Mouse (Mus musculus) embryonic facial prominence, embryonic 14.5 days (tissue): ENCODE results near the gene Cbfb. TPM values are rescaled to one million over a fixed set of nuclear protein-coding genes. Genes with fewer than 3 reads are reported as not detected.
A peak's percentile ranks its signal among the peaks of the same experiment; 100 is the strongest.
"Not testable (repeated sequence)": the region's sequence is repeated elsewhere in the genome, so short reads cannot be mapped to it uniquely, and the experiment has no call there.

Experiments used
- ATAC-seq: fragments of 200-750 bp; cut with Nextera tagmentation; 2 replicates; pipeline ENCODE4 v1.8.0; 2017; ENCODE audit warnings: low read depth, moderate number of reproducible peaks, moderate TSS enrichment
- DNase-seq: peaks from one replicate; pipeline ENCODE4 v3.0.0-alpha.2; 2015; ENCODE audit warnings: low spot score
- H3K27ac ChIP-seq: fragments of 300-500 bp; sonication (generic); replicated peaks from 2 replicates; pipeline ENCODE4 v1.5.1; 2014; ENCODE audit warnings: low read depth, mild to moderate bottlenecking, low read length, moderate library complexity
- H3K27me3 ChIP-seq: fragments of 300-500 bp; sonication (generic); replicated peaks from 2 replicates; pipeline ENCODE4 v1.6.1; 2014; ENCODE audit warnings: low read length; ENCODE audit not compliant: control insufficient read depth, insufficient read depth
- H3K36me3 ChIP-seq: fragments of 300-500 bp; sonication (generic); 2 replicates; pipeline ENCODE4 v1.6.1; 2014; ENCODE audit warnings: low read length, mixed read lengths; ENCODE audit not compliant: control insufficient read depth, insufficient read depth
- H3K4me1 ChIP-seq: fragments of 300-500 bp; sonication (generic); 2 replicates; pipeline ENCODE4 v1.6.1; 2014; ENCODE audit warnings: antibody characterized with exemption, low read length; ENCODE audit not compliant: control insufficient read depth, insufficient read depth
- H3K4me2 ChIP-seq: fragments of 300-500 bp; sonication (generic); 2 replicates; pipeline ENCODE4 v1.6.1; 2014; ENCODE audit warnings: low read depth, mild to moderate bottlenecking, low read length, moderate library complexity, mixed read lengths
- H3K4me3 ChIP-seq: fragments of 300-500 bp; sonication (generic); 2 replicates; pipeline ENCODE4 v1.5.1; 2014; ENCODE audit warnings: low read depth, mild to moderate bottlenecking, low read length
- H3K9ac ChIP-seq: fragments of 300-500 bp; sonication (generic); 2 replicates; pipeline ENCODE4 v1.6.1; 2014; ENCODE audit warnings: low read depth, mild to moderate bottlenecking, low read length, moderate library complexity, mixed read lengths
- H3K9me3 ChIP-seq: fragments of 300-500 bp; sonication (generic); 2 replicates; pipeline ENCODE4 v1.6.1; 2016; ENCODE audit warnings: low read length; ENCODE audit not compliant: control insufficient read depth
- WGBS: fragments of 180-500 bp; shearing (Covaris S2); extraction: QIAGEN DNeasy Blood & Tissue Kit; methylation state at CpG from one replicate; pipeline ENCODE4 v1.1.7; 2014; 5-methylcytosine and 5-hydroxymethylcytosine counted together
- polyA plus RNA-seq: library from polyadenylated mRNA; unstranded; fragments of >200 nt; fragmentation: Nextera tagmentation; extraction: Ambion mirVana; gene quantifications from 2 replicates; pipeline ENCODE4 v1.2.1, GENCODE M21; 2014

Gene Cbfb
- polyA plus RNA-seq, 1 experiment from 2014 or later = 104 TPM

- H3K27ac ChIP-seq = peak overlapping the region; percentile 99
- peaks cover 13% of the 10 kb centered on the region for H3K4me1 ChIP-seq
- ATAC-seq (peak; percentile 13; the same call in 1 of the 2 replicates), DNase-seq (no peak)
- WGBS = 2% methylated on average over 5 of the region's 5 CpGs
- H3K36me3 ChIP-seq = 0 out of 2 replicates have a peak, but pooled peaks cover 2% of the 10 kb centered on the region
- H3K27me3 ChIP-seq = no peaks in the 10 kb centered on the region
- peak overlapping the region; percentile 59 for H3K4me2 ChIP-seq
- H3K4me3 ChIP-seq = peak overlapping the region; percentile 89
- peak overlapping the region; percentile 97 for H3K9ac ChIP-seq
- H3K9me3 ChIP-seq = no peaks in the 10 kb centered on the region
Observed at GRCm38 (mm10) chr8:105170041-105170380, 463 bp upstream of the Cbfb start.

GRCm38 (mm10) chr8:105171116-105172002 lies 885 bp downstream of the Cbfb start:
- H3K9me3 ChIP-seq = no peaks in the 10 kb centered on the region
- peak overlapping the region; percentile 97 for H3K9ac ChIP-seq
- peak; percentile 81 for DNase-seq
- H3K27me3 ChIP-seq = no peaks in the 10 kb centered on the region
- WGBS = under 1% methylated on average over 41 of the region's 92 CpGs
- peak overlapping the region; percentile 89 for H3K4me3 ChIP-seq
- H3K27ac ChIP-seq = peak overlapping the region; percentile 99
- peaks cover 15% of the 10 kb centered on the region; the same call in 1 of the 2 replicates for H3K36me3 ChIP-seq
- peaks cover 8% of the 10 kb centered on the region for H3K4me1 ChIP-seq
- H3K4me2 ChIP-seq = peak overlapping the region; percentile 59
- peak; percentile 10 for ATAC-seq

- no peak for DNase-seq
- peaks cover 8% of the 10 kb centered on the region for H3K4me1 ChIP-seq
- peak overlapping the region; percentile 89 for H3K4me3 ChIP-seq
- H3K36me3 ChIP-seq = peaks cover 21% of the 10 kb centered on the region; the same call in 1 of the 2 replicates
- H3K27me3 ChIP-seq = no peaks in the 10 kb centered on the region
- H3K4me2 ChIP-seq = peak overlapping the region; percentile 59
- 26% methylated on average over 6 of the region's 6 CpGs for whole genome bisulfite sequencing
- peak overlapping the region; percentile 99 for H3K27ac ChIP-seq
- H3K9me3 ChIP-seq = no peaks in the 10 kb centered on the region
- peak overlapping the region; percentile 97 for H3K9ac ChIP-seq
- no peak for ATAC-seq
Observed at GRCm38 (mm10) chr8:105172003-105172362, 1.5 kb downstream of the Cbfb start.

DNA sequence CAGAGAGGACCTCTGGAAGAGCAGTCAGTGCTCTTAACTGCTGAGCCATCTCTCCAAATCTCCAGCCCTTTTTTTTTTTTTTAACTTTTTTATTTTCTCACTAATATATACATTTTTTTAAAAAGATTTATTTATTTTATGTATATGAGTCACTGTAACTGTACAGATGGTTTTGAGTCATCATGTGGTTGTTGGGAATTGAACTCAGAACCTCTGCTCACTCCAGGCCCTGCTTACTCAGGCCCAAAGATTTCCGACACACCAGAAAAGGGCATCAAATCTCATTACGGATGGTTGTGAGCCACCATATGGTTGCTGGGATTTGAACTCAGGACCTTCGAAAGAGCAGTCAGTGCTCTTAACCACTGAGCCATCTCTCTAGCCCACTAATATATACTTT lies 4.8 kb downstream of the Cbfb start:
- not testable (repeated sequence) for H3K4me3 ChIP-seq, DNase-seq
- WGBS = 95% methylated on average over 3 of the region's 3 CpGs

DNA sequence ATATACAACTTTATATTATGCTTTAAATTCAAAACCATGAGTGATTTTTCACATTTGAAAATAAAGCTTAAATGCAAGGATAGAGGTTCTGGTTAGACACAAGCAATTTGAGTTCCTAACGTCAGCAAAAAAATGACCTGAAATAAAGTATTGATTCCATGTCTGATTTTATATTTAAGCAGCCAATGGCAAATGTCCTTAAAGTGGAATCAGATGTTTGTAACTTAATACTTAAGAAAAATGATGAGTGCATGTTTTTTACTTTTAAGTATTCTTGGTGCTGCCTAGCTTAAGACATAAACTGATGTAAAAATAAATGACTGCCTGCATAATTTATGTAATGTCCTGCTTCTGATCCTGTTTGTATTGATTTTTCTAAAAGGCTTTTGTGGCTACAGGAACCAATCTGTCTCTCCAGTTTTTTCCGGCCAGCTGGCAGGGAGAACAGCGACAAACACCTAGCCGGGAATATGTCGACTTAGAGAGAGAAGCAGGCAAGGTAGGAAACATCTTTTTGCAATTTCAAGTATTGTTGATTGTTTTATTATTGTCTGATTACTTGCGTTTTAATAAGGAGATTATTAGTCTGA lies 7.8 kb downstream of the Cbfb start:
- Histone ChIP-seq H3K27ac (no peak overlapping the region), H3K4me3 (no peak overlapping the region), H3K4me2 (no peak overlapping the region), H3K9ac (no peak overlapping the region), H3K27me3 (no peaks in the 10 kb centered on the region), H3K4me1 (no peaks in the 10 kb centered on the region), H3K9me3 (no peaks in the 10 kb centered on the region), H3K36me3 (peaks cover 51% of the 10 kb centered on the region)
- no peak for ATAC-seq
- WGBS = 51% methylated on average over 6 of the region's 6 CpGs
- peak; percentile 63 for DNase-seq

More for the DNA sequence above, 4.8 kb downstream of the Cbfb start:
- not testable (repeated sequence) for H3K9ac ChIP-seq, H3K27me3 ChIP-seq, H3K4me1 ChIP-seq, H3K9me3 ChIP-seq, ATAC-seq, H3K27ac ChIP-seq, H3K4me2 ChIP-seq
- peaks cover 33% of the 10 kb centered on the region for H3K36me3 ChIP-seq

DNA sequence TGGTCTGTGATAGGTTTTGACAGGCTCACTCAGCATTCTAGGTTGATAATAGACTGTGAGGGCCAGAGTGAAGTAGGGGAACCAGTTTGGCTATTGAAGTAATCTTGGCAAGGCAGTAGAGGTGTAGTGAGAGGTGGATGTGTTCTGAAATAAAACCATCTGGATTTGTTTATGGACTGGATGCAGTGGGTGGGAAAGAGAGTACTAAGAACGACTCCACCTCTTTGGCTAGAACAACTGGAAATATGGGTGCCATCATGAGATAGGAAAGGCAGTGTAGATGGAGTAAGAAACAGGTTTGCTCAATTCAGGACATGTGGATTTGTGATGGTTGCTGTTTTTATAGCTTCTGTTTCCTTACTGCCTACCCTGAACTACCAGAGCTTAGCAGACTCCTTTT lies 11.7 kb downstream of the Cbfb start:
- Histone ChIP-seq H3K27me3 (no peaks in the 10 kb centered on the region), H3K9ac (no peak overlapping the region), H3K4me3 (no peak overlapping the region), H3K27ac (no peak overlapping the region), H3K4me2 (no peak overlapping the region), H3K9me3 (no peaks in the 10 kb centered on the region), H3K36me3 (peaks cover 28% of the 10 kb centered on the region), H3K4me1 (no peaks in the 10 kb centered on the region)
- 46% methylated on average over 1 of the region's 1 CpGs for WGBS
- ATAC-seq (no peak), DNase-seq (peak; percentile 13)

DNA sequence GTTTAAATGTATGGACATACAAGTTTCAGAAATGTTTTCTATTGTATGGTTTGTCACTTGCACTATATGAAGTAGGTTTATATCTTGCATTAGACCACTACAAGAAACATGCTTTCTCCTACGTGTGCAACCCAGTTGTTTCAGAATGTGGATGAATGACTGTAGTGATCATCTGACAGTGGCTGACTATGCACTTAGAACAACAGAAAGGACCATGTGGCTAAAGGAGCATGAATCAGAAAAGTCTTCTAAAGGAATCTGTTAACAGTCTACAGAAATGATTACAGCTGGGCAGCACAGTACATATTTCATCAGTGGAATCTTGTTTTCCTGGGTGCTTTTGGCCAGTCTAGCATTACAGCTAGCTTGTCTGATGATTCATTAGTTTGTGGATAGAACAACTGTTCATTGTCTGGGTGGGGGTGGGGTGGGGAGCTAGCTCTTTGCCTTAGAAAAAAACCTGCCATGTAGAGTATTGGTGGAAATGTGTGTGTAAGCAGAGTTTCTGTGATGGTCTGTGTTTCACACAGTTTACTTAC lies 16.1 kb downstream of the Cbfb start:
- Histone ChIP-seq H3K4me1 (no peaks in the 10 kb centered on the region), H3K9ac (no peak overlapping the region), H3K36me3 (peaks cover 21% of the 10 kb centered on the region), H3K4me3 (no peak overlapping the region), H3K9me3 (no peaks in the 10 kb centered on the region), H3K27me3 (no peaks in the 10 kb centered on the region), H3K27ac (no peak overlapping the region), H3K4me2 (no peak overlapping the region)
- WGBS = 61% methylated on average over 1 of the region's 1 CpGs
- DNase-seq (no peak), ATAC-seq (no peak)

- Histone ChIP-seq H3K9me3 (no peaks in the 10 kb centered on the region), H3K36me3 (peaks cover 59% of the 10 kb centered on the region), H3K27me3 (no peaks in the 10 kb centered on the region), H3K9ac (no peak overlapping the region), H3K4me3 (no peak overlapping the region), H3K4me1 (no peaks in the 10 kb centered on the region), H3K27ac (no peak overlapping the region), H3K4me2 (no peak overlapping the region)
- 93% methylated on average over 5 of the region's 5 CpGs for WGBS
- DNase-seq (no peak), ATAC-seq (no peak)
Observed at GRCm38 (mm10) chr8:105192182-105192581, 21.7 kb downstream of the Cbfb start.
